Mouse (Mus musculus) testis, adult 2 months (tissue): ENCODE measurements at regions not wholly inside any gene's neighbourhood (a gene's known extent, or its start where the extent isn't known, plus 50 kb on each side); places are given as distances from the start of the nearest gene placed in this dataset.

Experiments used
- CTCF ChIP-seq: fragments of 200-500 bp; IDR thresholded peaks from 2 replicates; pipeline ENCODE4 v1.5.1; 2012; ENCODE audit warnings: low read depth, mild to moderate bottlenecking, inconsistent platforms, low read length, moderate library complexity; ENCODE audit not compliant: control insufficient read depth, insufficient read depth, insufficient replicate concordance
- POLR2A ChIP-seq: fragments of 200-500 bp; IDR thresholded peaks from 2 replicates; pipeline ENCODE4 v1.6.1; 2012; ENCODE audit warnings: low read depth, mild to moderate bottlenecking, inconsistent platforms, low read length, moderate library complexity; ENCODE audit not compliant: control insufficient read depth

DNA sequence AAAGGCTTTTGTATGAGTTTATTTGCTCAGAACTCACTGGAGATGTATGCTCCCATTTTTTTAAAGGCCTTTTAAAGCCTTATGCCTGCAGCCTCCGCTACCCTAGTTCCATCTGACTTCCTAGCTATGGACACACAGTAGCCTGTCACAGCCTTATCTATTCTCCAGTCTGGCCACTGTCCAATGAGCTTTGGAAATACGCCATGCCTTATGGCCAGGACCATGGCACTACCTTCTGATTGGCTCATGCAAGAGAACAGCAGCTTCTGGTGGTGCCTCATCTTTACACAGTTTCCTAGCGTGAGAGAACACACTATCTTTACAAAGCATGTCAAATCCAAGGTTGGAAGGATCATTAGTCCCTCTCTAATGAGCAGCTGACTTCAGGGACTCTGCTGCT, 424.1 kb upstream of the Zdhhc25 start:
- no peak for TF ChIP-seq CTCF
- TF ChIP-seq POLR2A = no peak
